Mouse (Mus musculus): ENCODE data around the gene Ccnd1. TPM values are rescaled to one million over a fixed set of nuclear protein-coding genes. Genes with fewer than 3 reads are reported as not detected.

Ccnd1 gene
- polyA plus RNA-seq, 1 experiment from 2014 or later: 246 TPM

DNA sequence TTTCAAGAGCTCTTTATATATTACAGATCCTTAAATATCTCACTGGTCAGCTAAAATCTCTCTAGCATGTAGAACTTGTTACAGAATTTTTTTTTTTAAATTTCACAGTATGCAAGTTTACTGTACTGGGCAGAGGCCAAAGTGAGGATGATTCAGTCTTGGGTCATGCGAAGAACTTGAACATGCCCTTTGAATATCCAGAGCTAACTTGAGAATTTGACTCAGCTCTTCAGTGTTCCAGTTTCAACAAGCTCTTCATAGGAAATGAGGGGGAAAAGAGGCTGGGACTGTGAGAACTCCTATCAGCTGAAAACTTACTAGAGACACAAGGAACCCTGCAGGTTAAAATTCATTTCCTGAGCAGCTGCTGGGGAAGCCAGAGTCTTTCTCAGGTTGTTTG lies 24.2 kb upstream of the Ccnd1 start:
- DNase-seq (ENCODE audit: extremely low spot score, low spot score): no peak

DNA sequence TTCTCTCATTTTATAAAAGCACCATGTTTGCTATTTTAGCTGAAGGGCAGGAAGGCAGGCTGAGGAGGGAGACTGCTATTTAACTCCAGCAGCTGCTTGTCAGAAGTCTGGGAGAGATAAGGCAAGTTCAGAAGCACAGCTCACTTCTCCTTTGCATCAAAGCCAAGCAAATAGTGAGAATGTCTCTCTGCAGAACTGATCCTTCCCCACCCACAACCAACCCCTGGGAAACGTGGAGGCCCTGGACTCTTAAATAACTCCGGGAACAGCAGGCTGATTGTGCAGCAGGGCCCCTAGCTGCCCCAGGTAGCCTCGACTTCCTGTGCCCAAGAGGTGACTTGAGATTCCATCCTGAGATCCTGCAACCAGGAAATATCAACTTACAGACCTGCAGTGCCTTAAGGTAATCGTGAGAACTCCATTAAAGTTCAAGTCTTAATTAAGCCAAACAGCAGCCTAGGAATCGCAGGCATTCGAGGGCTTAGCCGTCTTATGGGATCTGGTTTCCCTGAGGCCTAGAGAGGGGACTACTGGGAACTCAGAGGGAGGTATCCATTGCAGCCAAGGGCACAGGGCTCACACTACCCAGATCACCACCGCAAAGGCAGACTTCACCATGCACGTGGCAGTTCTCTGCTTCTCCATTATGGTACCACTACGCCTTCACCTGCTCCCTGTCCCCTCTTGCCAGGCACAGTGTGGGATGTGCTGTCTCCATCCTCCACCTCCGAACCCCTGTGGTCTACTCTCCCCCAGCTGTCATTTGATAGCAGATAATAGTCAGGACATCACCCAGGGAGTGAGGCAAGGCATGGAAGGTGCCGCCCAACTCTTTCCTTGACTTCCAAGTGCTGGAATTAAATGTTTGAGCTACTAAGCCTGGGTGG lies 19.0 kb upstream of the Ccnd1 start:
- Histone ChIP-seq H3K4me3 (no peak overlapping the region), H3K27ac (peak overlapping the region; percentile 13; the same call in 1 of the 2 replicates), H3K9me3 (no peaks in the 10 kb centered on the region), H3K36me3 (replicated peaks) (no peaks in the 10 kb centered on the region), H3K27me3 (ENCODE audit: poor library complexity, severe bottlenecking) (no peaks in the 10 kb centered on the region), H3K4me1 (peaks cover 19% of the 10 kb centered on the region)
- WGBS: 59% methylated on average over 12 of the region's 12 CpGs
- no peak for DNase-seq (ENCODE audit: extremely low spot score, low spot score)

More for the DNA sequence above, 24.2 kb upstream of the Ccnd1 start:
- no peak overlapping the region for H3K4me3 ChIP-seq
- no peak overlapping the region for H3K27ac ChIP-seq
- WGBS: 92% methylated on average over 1 of the region's 1 CpGs
- H3K27me3 ChIP-seq (ENCODE audit: poor library complexity, severe bottlenecking): no peaks in the 10 kb centered on the region
- no peaks in the 10 kb centered on the region for H3K9me3 ChIP-seq
- H3K4me1 ChIP-seq: peaks cover 6% of the 10 kb centered on the region
- H3K36me3 ChIP-seq (replicated peaks): no peaks in the 10 kb centered on the region

DNA sequence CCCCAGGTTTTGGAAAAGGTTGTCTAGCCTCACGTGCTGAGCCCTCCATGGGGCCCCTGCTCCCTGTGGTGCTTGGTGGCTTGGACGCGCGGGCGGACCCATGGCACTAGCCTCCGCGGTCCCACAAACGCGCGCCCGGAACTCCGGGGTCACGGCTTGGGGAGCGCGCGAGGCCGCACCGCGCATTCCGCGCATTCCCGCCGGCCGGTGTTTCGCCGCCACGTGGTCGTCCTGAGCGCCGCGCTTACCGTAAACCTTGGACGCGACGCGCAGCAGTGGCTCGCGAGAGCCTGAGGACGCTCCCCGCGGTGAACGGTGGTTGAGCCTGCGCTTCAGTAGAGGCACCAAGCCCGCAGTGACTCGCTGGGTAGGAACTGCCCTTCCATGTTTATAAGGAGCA lies 3.5 kb upstream of the Ccnd1 start:
- H3K4me1 ChIP-seq: peaks cover 51% of the 10 kb centered on the region
- under 1% methylated on average over 45 of the region's 45 CpGs for WGBS
- H3K27me3 ChIP-seq (ENCODE audit: poor library complexity, severe bottlenecking): peaks cover 39% of the 10 kb centered on the region

DNA sequence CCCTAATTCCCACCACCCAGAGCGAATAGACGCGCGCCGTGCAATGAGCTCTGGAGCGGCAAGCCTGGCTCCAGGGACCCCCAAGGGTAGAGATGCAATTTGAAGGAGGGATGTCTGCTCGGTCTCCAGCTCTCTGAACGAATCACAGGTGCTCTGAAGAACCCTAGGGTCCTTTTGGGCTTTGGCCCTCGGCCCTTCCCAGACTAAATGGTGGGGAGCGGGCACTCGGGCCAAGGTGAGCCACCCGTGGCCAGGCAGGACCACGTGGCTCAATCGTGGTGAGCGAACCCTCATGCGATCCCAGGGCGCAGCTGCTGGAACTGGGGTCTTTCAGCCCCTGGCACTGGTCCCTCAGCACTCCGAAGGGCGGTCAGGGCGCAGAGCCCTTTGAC lies 3.0 kb upstream of the Ccnd1 start:
- Histone ChIP-seq H3K27ac (peak overlapping the region; percentile 99), H3K4me1 (peaks cover 51% of the 10 kb centered on the region), H3K27me3 (ENCODE audit: poor library complexity, severe bottlenecking) (peaks cover 39% of the 10 kb centered on the region), H3K36me3 (replicated peaks) (peaks cover 4% of the 10 kb centered on the region), H3K9me3 (no peaks in the 10 kb centered on the region), H3K4me3 (peak overlapping the region; percentile 88)
- WGBS: 0% methylated on average over 20 of the region's 20 CpGs
- peak; percentile 67 for DNase-seq (ENCODE audit: extremely low spot score, low spot score)

More for the DNA sequence above, 3.5 kb upstream of the Ccnd1 start:
- peak overlapping the region; percentile 88 for H3K4me3 ChIP-seq
- no peaks in the 10 kb centered on the region for H3K9me3 ChIP-seq
- peak overlapping the region; percentile 99 for H3K27ac ChIP-seq
- DNase-seq (ENCODE audit: extremely low spot score, low spot score): peak; percentile 86
- no peaks in the 10 kb centered on the region for H3K36me3 ChIP-seq (replicated peaks)

DNA sequence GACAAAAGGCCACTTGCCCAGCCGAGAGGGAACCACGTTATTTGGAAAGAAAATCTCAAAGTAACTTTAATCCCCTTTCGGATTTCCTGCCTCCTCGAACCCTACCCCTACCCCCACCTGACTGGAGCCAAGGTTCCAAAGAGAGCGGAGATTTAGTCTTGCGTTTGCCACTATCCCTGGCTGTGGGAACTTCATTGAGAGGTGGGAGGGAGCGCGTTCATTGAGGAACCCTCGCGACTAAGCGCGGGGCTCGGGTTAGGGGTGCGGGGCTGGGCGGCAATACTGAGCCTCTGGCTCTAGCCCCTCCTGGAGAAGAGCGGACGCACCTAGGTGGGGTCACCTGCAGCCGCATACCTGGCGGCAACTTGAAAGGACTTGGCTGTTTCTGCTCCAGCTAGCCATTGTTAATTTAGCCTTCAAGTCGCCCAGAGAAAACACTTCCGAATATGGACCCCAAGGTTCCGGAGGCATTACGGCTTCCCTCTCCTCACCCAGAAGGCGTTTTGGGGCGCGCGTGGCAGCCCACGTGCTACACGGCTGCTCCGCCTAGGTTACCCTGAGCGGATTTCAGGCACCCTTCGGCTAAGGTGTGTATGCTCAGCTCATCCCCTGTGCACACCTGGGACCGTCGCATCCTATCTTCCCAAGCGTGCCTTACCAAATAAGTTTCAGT lies 2.5 kb upstream of the Ccnd1 start:
- Histone ChIP-seq H3K36me3 (replicated peaks) (peaks cover 9% of the 10 kb centered on the region), H3K27ac (peak overlapping the region; percentile 99), H3K4me3 (peak overlapping the region; percentile 88), H3K9me3 (no peaks in the 10 kb centered on the region), H3K27me3 (ENCODE audit: poor library complexity, severe bottlenecking) (peaks cover 39% of the 10 kb centered on the region), H3K4me1 (peaks cover 56% of the 10 kb centered on the region)
- WGBS: under 1% methylated on average over 35 of the region's 35 CpGs
- DNase-seq (ENCODE audit: extremely low spot score, low spot score): peak; percentile 74

DNA sequence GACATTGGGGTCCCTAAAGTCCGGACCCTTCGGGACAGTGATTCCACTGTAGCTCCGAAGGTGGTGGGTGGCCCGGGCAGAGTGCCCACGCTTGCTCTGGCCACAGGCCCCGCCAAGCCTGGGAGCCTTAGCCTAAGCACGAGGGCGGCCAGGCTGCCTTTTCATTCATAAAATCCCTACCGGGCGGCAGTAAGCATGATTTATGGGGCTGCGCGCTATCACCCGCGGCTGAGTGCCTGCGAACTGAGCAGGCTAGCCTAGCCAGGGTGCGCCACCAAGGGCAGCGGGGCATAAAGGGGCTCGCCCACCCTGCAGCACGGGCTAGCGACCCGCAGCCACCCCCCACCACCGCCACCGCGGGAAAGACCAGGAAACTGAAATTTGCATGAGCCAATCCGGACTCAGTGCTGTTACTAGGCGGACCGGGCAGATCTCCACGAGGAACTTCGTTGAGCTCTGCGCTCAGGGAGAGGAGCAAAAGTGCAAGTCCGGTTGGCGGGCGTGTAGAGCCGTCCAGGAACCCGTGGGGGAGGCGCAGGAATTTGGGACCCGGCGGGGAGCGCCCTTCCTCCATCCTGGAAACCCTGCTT lies 1.6 kb upstream of the Ccnd1 start:
- Histone ChIP-seq H3K27ac (peak overlapping the region; percentile 99), H3K4me3 (peak overlapping the region; percentile 88), H3K4me1 (peaks cover 65% of the 10 kb centered on the region), H3K9me3 (no peaks in the 10 kb centered on the region), H3K27me3 (ENCODE audit: poor library complexity, severe bottlenecking) (peaks cover 39% of the 10 kb centered on the region), H3K36me3 (replicated peaks) (peaks cover 18% of the 10 kb centered on the region)
- DNase-seq (ENCODE audit: extremely low spot score, low spot score): peak; percentile 97
- under 1% methylated on average over 39 of the region's 39 CpGs for WGBS

DNA sequence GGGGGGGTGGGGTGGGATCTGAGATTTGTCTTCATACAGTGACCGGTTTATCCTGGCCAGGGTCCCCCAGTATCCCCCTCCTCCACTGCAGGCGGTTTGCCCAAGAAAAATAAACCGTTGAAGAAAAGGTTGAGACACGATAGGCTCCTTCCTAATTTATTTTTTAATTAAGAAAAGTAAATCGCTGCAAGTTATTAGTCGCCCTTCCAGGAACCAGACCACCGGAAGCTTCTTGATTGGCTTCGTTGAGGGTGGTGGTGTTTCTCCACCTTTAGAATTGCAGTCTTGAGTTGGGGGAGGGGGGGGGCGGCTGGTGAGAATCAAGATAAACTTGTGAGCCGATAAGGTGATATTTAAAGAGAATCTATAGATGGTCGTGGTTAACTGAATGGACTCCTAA lies 860 bp upstream of the Ccnd1 start:
- Histone ChIP-seq H3K4me1 (peaks cover 73% of the 10 kb centered on the region), H3K36me3 (replicated peaks) (peaks cover 25% of the 10 kb centered on the region), H3K27me3 (ENCODE audit: poor library complexity, severe bottlenecking) (peaks cover 39% of the 10 kb centered on the region), H3K27ac (peak overlapping the region; percentile 99), H3K9me3 (no peaks in the 10 kb centered on the region), H3K4me3 (peak overlapping the region; percentile 88)
- DNase-seq (ENCODE audit: extremely low spot score, low spot score): peak; percentile 46
- WGBS: under 1% methylated on average over 11 of the region's 11 CpGs

DNA sequence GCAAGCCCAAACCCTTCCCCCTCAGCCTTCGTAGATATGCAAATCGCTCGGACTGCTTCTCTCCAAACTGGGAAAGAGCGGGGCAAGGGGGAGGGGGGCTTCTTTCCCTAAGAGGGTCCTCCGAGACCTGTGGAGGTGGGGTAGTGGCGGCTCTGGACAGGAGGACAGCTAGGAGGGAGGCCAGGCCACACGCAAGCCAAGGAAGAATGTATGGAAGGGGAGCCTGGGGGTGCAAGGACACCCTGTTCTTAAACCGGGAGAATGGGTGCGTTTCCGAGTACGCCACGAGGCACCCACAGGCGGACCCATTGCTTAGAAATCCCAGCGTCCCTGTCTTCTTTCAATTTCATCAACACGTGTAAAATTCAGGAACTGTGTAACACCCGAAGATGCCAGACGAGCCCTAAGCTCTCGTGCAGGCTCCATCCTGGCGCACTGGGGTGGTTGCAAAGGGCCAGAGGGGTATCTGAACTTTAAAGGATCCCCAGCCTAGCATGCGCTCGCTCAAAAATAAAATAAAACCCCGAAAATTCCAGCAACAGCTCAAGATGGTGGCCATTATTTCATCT lies 362 bp upstream of the Ccnd1 start:
- Histone ChIP-seq H3K9me3 (no peaks in the 10 kb centered on the region), H3K4me3 (peak overlapping the region; percentile 88), H3K27me3 (ENCODE audit: poor library complexity, severe bottlenecking) (peaks cover 39% of the 10 kb centered on the region), H3K4me1 (peaks cover 75% of the 10 kb centered on the region), H3K36me3 (replicated peaks) (peaks cover 30% of the 10 kb centered on the region), H3K27ac (peak overlapping the region; percentile 99)
- DNase-seq (ENCODE audit: extremely low spot score, low spot score): no peak
- whole genome bisulfite sequencing: under 1% methylated on average over 22 of the region's 22 CpGs

DNA sequence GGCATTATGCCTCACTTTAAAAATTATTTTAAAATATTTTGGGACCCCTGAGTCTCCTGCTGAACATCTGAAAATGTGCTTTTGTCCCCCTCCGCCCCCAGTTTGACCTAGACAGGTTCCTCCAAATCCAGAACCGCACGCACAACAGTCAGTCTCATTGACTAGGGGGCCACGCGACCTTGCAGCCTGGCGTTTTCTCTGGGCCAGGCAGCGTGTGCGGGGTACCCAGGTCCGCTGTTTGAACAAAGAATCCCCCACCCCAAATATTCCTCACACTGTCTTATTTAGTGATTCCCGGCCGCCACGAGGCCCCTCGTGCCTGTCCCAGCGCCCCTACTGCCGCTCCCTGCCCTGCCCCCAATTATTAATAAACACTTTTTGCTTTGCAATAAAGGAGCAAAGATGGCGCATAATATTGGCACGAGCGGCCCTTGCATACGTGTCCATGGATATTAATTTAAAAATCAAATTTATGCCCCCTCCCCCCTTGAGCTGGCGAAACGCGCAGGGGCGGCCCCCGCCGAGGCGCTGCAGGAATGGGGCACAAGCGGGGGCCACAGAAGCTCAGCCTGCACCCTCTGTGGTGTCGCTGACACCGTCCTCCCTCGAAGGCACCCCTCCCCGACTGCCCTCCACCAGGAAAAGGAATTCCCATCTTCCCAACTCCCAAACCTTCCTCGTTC lies 923 bp downstream of the Ccnd1 start:
- Histone ChIP-seq H3K9me3 (no peaks in the 10 kb centered on the region), H3K4me3 (peak overlapping the region; percentile 88), H3K36me3 (replicated peaks) (peaks cover 43% of the 10 kb centered on the region), H3K27me3 (ENCODE audit: poor library complexity, severe bottlenecking) (peaks cover 33% of the 10 kb centered on the region), H3K4me1 (peaks cover 75% of the 10 kb centered on the region), H3K27ac (peak overlapping the region; percentile 99)
- under 1% methylated on average over 32 of the region's 32 CpGs for WGBS
- DNase-seq (ENCODE audit: extremely low spot score, low spot score): peak; percentile 33

DNA sequence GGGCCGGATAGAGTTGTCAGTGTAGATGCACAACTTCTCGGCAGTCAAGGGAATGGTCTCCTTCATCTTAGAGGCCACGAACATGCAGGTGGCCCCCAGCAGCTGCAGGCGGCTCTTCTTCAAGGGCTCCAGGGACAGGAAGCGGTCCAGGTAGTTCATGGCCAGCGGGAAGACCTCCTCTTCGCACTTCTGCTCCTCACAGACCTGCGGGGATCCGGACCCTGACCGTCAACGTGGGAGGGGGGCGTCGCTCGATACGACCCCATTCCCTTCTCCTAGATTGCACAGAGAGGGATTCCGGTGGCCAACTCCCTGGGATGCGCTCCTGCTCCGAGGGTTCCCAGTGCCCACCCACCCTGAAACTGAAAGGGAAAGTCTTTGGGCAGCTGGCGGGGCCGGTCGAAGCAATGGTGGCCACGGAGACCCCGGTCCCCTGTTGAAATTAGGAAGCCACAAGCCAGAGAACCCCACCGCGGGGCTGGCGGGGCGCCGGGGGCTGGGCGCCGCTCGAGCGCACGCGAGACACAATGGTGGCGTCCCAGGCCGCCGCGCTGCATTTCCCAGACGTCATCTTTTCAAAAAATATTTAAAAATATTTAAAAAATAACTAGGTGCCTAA lies 1.7 kb downstream of the Ccnd1 start:
- Histone ChIP-seq H3K9me3 (no peaks in the 10 kb centered on the region), H3K27me3 (ENCODE audit: poor library complexity, severe bottlenecking) (peaks cover 28% of the 10 kb centered on the region; the same call in 1 of the 2 replicates), H3K36me3 (replicated peaks) (peaks cover 51% of the 10 kb centered on the region), H3K27ac (peak overlapping the region; percentile 99), H3K4me1 (peaks cover 67% of the 10 kb centered on the region), H3K4me3 (peak overlapping the region; percentile 88)
- WGBS: under 1% methylated on average over 39 of the region's 39 CpGs
- peak; percentile 50 for DNase-seq (ENCODE audit: extremely low spot score, low spot score)

DNA sequence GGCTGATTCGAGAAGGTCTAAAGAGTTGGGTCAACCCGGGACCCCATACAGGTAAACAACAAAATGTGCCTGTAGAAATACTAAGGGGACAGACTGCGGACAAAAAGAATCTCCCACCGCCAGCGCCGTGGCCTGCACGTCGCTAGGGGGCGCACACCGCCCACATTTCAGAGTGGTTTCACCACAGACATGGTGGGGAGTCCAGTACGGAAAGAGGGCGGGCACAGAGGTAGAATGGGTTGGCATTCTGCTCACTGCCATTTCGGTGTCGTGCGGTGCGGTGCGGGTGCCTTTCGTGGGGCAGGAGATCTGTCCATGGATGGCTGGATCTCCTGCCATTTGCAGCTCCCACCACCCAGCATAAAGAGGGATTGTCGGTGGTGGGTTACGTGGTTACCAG lies 2.2 kb downstream of the Ccnd1 start:
- Histone ChIP-seq H3K36me3 (replicated peaks) (peaks cover 56% of the 10 kb centered on the region), H3K4me1 (peaks cover 64% of the 10 kb centered on the region), H3K4me3 (peak overlapping the region; percentile 88), H3K9me3 (no peaks in the 10 kb centered on the region), H3K27me3 (ENCODE audit: poor library complexity, severe bottlenecking) (peaks cover 23% of the 10 kb centered on the region; the same call in 1 of the 2 replicates), H3K27ac (peak overlapping the region; percentile 99)
- peak; percentile 89 for DNase-seq (ENCODE audit: extremely low spot score, low spot score)
- 4% methylated on average over 20 of the region's 20 CpGs for WGBS
